8 mouse cellular contexts compared by ENCODE assay signal in the genomic region with DNA sequence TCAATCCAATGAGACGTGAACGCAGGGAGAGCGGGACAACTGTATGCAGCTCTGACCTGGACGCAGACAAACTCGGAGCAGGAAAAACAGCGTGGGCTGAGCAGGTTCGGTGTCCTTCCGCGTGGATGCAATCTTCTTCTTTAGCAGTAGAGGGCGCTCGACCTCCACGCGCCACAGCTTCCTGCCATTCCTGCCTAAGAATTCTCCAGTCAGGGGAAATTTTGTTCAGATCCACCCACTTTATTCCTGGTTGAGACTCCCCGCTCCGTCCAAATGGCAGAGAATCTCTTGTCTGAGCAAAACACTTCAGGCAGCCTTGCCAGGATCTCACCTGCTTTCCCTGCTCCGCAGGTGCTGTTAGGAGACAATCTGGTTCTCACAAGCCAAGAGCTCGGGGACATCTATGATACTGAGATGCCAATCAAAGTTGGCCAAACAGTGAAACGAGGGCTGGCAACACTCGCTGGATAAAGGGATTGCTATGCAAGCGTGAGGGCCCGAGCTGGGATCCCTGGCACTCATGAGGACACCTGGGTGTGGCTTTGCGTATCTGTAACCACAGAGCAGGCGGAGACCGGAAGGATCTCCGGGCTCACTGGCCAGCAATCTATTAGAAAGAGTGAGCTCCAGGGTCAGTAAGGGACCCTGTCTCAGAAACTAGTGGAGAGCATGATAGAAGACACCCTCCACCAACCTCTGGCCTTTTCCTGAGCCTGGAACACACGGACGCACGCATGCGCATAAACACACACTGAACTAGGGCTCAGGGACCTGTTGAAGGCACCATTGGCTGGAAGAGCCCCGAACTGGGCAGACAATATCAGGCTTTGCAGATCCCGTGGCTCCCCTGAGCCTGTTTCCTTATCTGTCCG. TPM values are rescaled to one million over a fixed set of nuclear protein-coding genes. Genes with fewer than 3 reads are reported as not detected.
A peak's percentile ranks its signal among the peaks of the same experiment; 100 is the strongest.
DNase-seq lines count a peak whose midpoint lies in the region; ATAC-seq lines count a peak whose summit lies in the region.

No protein-coding gene starts in this region.

- no peaks in the 10 kb centered on the region for H3K27me3 ChIP-seq in hindbrain, embryonic 13.5 days

- H3K4me2 ChIP-seq in hindbrain, embryonic 13.5 days: peak overlapping the region; percentile 62

- no peaks in the 10 kb centered on the region for H3K36me3 ChIP-seq in hindbrain, embryonic 13.5 days

- peak; percentile 32; the same call in 1 of the 2 replicates for ATAC-seq in hindbrain, embryonic 13.5 days (ENCODE audit: low FRiP score)

- H3K9me3 ChIP-seq in hindbrain, embryonic 13.5 days: no peaks in the 10 kb centered on the region

- 13% methylated on average over 32 of the region's 32 CpGs for WGBS in hindbrain, embryonic 13.5 days

- peaks cover 9% of the 10 kb centered on the region for H3K4me1 ChIP-seq in hindbrain, embryonic 13.5 days (replicated peaks)

- no peak overlapping the region for H3K27ac ChIP-seq in hindbrain, embryonic 13.5 days

- H3K4me3 ChIP-seq in hindbrain, embryonic 13.5 days: peak overlapping the region; percentile 36

- H3K9ac ChIP-seq in hindbrain, embryonic 13.5 days: peak overlapping the region; percentile 49; the same call in 1 of the 2 replicates

- DNase-seq in T-cell, adult 2 months (ENCODE audit: low spot score): peak; percentile 66
- DNase-seq in cerebellum, postnatal 14 days: peak; percentile 80 to 90
- peak; percentile 62 to 73 for DNase-seq in frontal cortex, postnatal 14 days (ENCODE audit: low spot score in 2 of 2)
- peak; percentile 66 to 67 for DNase-seq in layer of hippocampus, postnatal 25 days (ENCODE audit: extremely low spot score in 1 of 2, low spot score in 1 of 2)
- peak; percentile 72 for DNase-seq in lung, postnatal 14 days
- peak; percentile 72 for DNase-seq in ovary, postnatal 36 days (ENCODE audit: low spot score)
- peak; percentile 68 for DNase-seq in thymus, postnatal 14 days

RNA-seq across cellular contexts. Expression of gene Hnf1a, which starts 8.6 kb away (rescaled TPM):
- polyA plus RNA-seq in hindbrain, embryonic 13.5 days (2015; fragmentation: Nextera tagmentation; extraction: Ambion mirVana): 0.10 TPM in 1 of 2 replicates, not detected in the other
- total RNA-seq in layer of hippocampus, postnatal 25 days (2021): not detected

RNA-seq across cellular contexts. Expression of gene Sppl3, which starts 31.5 kb away (rescaled TPM):
- 15.8 and 16.5 TPM in 2 replicates for polyA plus RNA-seq in hindbrain, embryonic 13.5 days (2015; fragmentation: Nextera tagmentation; extraction: Ambion mirVana)
- 10 to 100 TPM; 84.7 to 85.9 TPM for total RNA-seq in layer of hippocampus, postnatal 25 days (2021)

RNA-seq across cellular contexts. Expression of gene 2210016L21Rik, which starts 37.5 kb away (rescaled TPM):
- 107 and 110 TPM in 2 replicates for polyA plus RNA-seq in hindbrain, embryonic 13.5 days (2015; fragmentation: Nextera tagmentation; extraction: Ambion mirVana)
- 100 to 1,000 TPM; 209 to 211 TPM for total RNA-seq in layer of hippocampus, postnatal 25 days (2021)

RNA-seq across cellular contexts. Expression of gene Oasl1, which starts 56.4 kb away (rescaled TPM):
- 0.21 and 0.57 TPM in 2 replicates for polyA plus RNA-seq in hindbrain, embryonic 13.5 days (2015; fragmentation: Nextera tagmentation; extraction: Ambion mirVana)
- not detected for total RNA-seq in layer of hippocampus, postnatal 25 days (2021)
